Mouse (Mus musculus) kidney, adult 10 weeks (tissue): ENCODE results near the gene Pcmt1. TPM values are rescaled to one million over a fixed set of nuclear protein-coding genes. Genes with fewer than 3 reads are reported as not detected.

Source experiments
- polyA plus RNA-seq: library from polyadenylated mRNA; stranded (reverse); fragments of 350-450 nt; fragmentation: Illumina TruSeq; extraction: RNeasy Lipid Tissue Mini Kit (QIAGEN cat#74804); gene quantifications from one replicate; pipeline ENCODE4 v1.2.3, GENCODE M21; 2014; ENCODE audit warnings: low read depth, low replicate concordance

Pcmt1 gene
- 87.1 TPM for polyA plus RNA-seq

DNA sequence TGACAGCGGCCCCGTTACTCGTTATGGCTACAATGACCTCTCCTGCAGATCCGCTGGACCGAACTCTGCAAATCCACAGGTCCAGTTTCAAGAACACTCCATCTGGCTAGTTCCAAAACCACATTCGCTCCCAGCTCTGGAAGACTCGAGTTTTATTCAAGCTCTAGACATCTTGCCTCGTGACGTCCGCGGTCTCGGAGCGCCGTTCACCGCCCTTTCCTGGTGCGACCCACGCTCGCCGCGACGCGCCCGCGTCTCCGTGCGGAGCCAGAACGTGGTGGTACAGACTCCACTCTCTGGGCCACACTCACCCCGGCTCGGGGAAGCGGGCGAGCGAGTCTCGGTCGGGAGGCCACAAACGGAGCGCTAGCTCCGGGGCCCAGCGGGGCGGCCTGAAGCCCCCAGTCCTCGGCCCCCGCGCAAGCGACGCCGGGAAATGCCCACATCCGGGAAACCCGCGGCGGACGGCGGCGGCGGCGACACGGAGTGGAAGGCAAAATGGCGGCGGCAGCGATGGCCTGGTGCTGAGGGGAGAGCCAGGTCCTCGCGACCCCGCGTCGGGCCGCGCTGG is at the start of gene Pcmt1, which contains the start of gene Lats1:
Pcmt1 (minus strand) TSS at position 406 of the 571 bp plus-strand sequence.
Lats1 (plus strand) TSS at position 484 of the 571 bp plus-strand sequence.

DNA sequence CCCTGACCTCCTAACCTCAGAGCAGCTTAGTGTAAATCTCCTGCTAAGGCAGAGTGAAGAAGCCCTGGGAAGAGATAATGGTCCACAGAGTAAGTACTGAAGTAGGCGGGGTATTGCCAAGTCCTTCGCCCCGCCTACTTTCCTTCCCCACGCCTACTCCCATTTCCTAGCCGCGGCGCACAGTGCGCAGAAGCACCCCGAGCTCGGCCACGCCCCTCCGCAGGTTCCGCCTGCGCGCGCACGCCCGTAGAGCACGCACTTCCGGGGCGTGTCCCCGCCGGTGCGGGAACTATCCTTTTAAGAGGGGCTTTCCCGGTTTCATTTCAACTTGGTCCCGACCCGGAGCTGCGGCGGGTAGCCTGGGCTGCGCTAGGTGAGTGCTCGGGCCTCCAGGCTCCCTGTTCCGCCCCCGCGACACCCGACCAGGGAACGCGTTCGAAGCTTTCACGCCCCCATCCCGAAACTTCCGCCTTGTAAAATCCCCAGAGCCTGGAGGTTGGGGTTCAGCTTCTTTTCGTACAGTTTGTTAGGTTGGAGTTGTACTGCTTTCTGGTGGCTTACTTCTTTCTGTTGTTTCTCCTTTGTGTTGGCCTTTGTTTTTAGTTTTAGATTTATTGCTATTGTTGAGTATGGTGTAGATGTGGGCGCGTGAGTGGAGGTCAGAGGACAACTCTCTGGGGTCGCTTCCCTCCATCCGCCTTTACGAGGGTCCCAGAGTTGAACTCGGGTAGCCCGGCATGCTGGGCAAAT is 45.0 kb upstream of the Pcmt1 start, which contains the start of gene Katna1:
Katna1 (plus strand) TSS at position 250 of the 750 bp plus-strand sequence.

DNA sequence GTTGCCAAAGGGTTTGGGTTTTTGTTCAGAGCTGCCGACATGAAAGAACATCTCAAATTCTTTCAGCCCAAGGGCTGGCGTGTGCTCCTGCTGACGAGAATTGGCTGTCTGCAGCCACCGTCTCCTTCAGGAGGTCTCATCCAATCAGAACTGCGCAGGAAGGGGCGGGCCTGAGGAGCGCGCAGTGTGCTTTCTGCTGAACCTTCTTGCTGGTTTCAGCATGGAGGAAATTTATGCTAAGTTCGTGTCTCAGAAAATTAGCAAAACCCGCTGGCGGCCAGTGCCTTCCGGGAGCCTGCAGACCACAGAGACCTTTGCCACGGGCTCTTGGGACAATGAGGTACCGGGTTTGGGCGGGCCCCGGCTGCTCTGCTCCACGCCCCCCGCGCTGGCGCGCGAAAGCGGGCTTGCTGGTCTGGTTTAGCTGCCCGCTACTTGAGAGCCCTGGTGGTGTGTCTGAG is 13.6 kb downstream of the Pcmt1 start, which contains the start of gene Nup43:
Nup43 (plus strand) TSS at position 162 of the 461 bp plus-strand sequence.

DNA sequence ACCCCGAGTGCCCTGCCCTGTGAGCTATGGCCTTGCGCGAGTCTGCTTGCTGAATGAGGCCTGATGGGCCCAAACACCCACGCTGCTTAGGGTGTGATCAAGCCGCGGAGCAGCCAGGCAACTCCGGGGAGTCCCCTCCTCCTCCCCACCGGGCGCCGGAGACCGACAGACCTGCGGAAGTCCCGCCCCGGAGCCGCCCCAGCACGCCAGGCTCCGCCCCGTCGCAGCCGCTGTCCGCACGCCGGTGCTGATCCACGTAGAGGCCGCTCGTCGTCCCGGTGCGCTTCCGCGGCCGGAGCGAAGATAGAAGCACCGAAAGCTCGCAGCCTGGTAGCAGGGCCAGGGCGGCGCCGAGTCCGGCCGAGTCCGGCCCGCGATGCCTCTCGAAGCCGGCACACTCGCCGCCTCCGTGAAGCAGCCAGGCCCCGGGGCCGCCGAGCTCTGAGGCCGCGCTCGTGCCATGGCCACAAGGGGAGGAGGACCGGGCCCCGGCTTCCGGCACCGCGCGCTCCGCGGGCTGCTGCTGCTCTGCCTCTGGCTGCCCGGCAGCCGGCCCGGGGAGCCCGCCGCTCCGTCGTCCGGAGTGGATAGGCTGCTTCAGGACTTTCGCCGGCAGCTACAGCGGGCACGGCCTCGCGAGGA is 91.2 kb downstream of the Pcmt1 start, which contains the start of gene Lrp11:
Lrp11 (plus strand) TSS at position 209 of the 642 bp plus-strand sequence.

Other genes starting within 250 kb of the Pcmt1 start
- gene Ulbp1, start 207.5 kb downstream of the Pcmt1 start, polyA plus RNA-seq: 0.53 TPM
- gene Lrp11, start 91.3 kb downstream of the Pcmt1 start, polyA plus RNA-seq: 14.5 TPM
- 14.7 TPM for gene Nup43, start 13.6 kb downstream of the Pcmt1 start, polyA plus RNA-seq
- 45.8 TPM for gene Lats1, start 78 bp upstream of the Pcmt1 start, polyA plus RNA-seq
- gene Katna1, start 44.9 kb upstream of the Pcmt1 start, polyA plus RNA-seq: 36.9 TPM
- gene Ginm1, start 111.7 kb upstream of the Pcmt1 start, polyA plus RNA-seq: 425 TPM
- gene Ppil4, start 111.8 kb upstream of the Pcmt1 start, polyA plus RNA-seq: 42.8 TPM
- 1.2 TPM for gene Zc3h12d, start 151.3 kb upstream of the Pcmt1 start, polyA plus RNA-seq